Mouse (Mus musculus) gastrocnemius, adult 8-10 months (tissue): Measurements from ENCODE around the gene Grin2d. TPM values are rescaled to one million over a fixed set of nuclear protein-coding genes. Genes with fewer than 3 reads are reported as not detected.
"Not testable (repeated sequence)": the region's sequence is repeated elsewhere in the genome, so short reads cannot be mapped to it uniquely, and the experiment has no call there.

ENCODE experiments used
- DNase-seq, 2 experiments: peaks; one replicate each; pipeline ENCODE4 v3.0.0; 2022; ENCODE audit warnings: low spot score in 2 of 2
- total RNA-seq, 4 experiments: library from RNA; stranded (reverse); gene quantifications; 2 replicates each; pipeline ENCODE4 v1.2.4; 2022

Grin2d gene
- total RNA-seq, 4 experiments from 2014 or later = 0.07 to 0.11 TPM; not detected in 2

GRCm38 (mm10) chr7:45898125-45898524 lies 19.9 kb upstream of the Grin2d start:
- not testable (repeated sequence) for DNase-seq

- no peak for DNase-seq
Observed at GRCm38 (mm10) chr7:45897258-45897757, 19.1 kb upstream of the Grin2d start.

- peak; percentile 96 to 97 for DNase-seq
Observed at GRCm38 (mm10) chr7:45896517-45897257, 18.5 kb upstream of the Grin2d start, which contains the start of the genes Syngr4 and Tmem143. TSS of gene Syngr4 (minus strand) at chr7:45896714. TSS of gene Tmem143 (plus strand) at chr7:45896941.

- no peak for DNase-seq
Observed at GRCm38 (mm10) chr7:45895931-45896516, 17.8 kb upstream of the Grin2d start.

- DNase-seq = no peak
Observed at GRCm38 (mm10) chr7:45892651-45893050, 14.5 kb upstream of the Grin2d start.

- no peak for DNase-seq
Observed at GRCm38 (mm10) chr7:45887246-45887645, 9.1 kb upstream of the Grin2d start.

- no peak for DNase-seq
Observed at GRCm38 (mm10) chr7:45881011-45881410, 2.8 kb upstream of the Grin2d start.

- DNase-seq = no peak
Observed at GRCm38 (mm10) chr7:45880531-45880930, 2.4 kb upstream of the Grin2d start.

GRCm38 (mm10) chr7:45876895-45877294 lies 1.3 kb downstream of the Grin2d start:
- DNase-seq = no peak

- DNase-seq = peak in 1 of 2 experiments; percentile 17
Observed at GRCm38 (mm10) chr7:45873061-45873947, 4.9 kb downstream of the Grin2d start.

GRCm38 (mm10) chr7:45872624-45873023 lies 5.6 kb downstream of the Grin2d start, which contains the start of gene Kdelr1:
TSS of gene Kdelr1 (plus strand) at chr7:45872772.
- peak; percentile 73 to 82 for DNase-seq

GRCm38 (mm10) chr7:45870282-45871058 lies 7.7 kb downstream of the Grin2d start:
- no peak for DNase-seq

GRCm38 (mm10) chr7:45869787-45870186 lies 8.4 kb downstream of the Grin2d start:
- DNase-seq = no peak

- no peak for DNase-seq
Observed at GRCm38 (mm10) chr7:45869107-45869670, 9.0 kb downstream of the Grin2d start.

GRCm38 (mm10) chr7:45867871-45868270 lies 10.3 kb downstream of the Grin2d start:
- no peak for DNase-seq

GRCm38 (mm10) chr7:45865925-45866910 lies 12.0 kb downstream of the Grin2d start:
- DNase-seq = peak; percentile 87 to 89

- no peak for DNase-seq
Observed at GRCm38 (mm10) chr7:45864435-45864834, 13.7 kb downstream of the Grin2d start.

- DNase-seq = no peak
Observed at GRCm38 (mm10) chr7:45862804-45863203, 15.4 kb downstream of the Grin2d start.

- DNase-seq = no peak
Observed at GRCm38 (mm10) chr7:45859008-45859407, 19.2 kb downstream of the Grin2d start.
